Mouse (Mus musculus) neural tube, embryonic 13.5 days (tissue): ENCODE results near the gene Cnnm1. TPM values are rescaled to one million over a fixed set of nuclear protein-coding genes. Genes with fewer than 3 reads are reported as not detected.
A peak's percentile ranks its signal among the peaks of the same experiment; 100 is the strongest.

Experiments
- ATAC-seq: fragments of 200-750 bp; cut with Nextera tagmentation; 2 replicates; pipeline ENCODE4 v1.8.0; 2017; ENCODE audit warnings: low read depth, mild to moderate bottlenecking, moderate TSS enrichment, moderate library complexity
- H3K27ac ChIP-seq: fragments of 300-500 bp; sonication (generic); replicated peaks from 2 replicates; pipeline ENCODE4 v1.5.1; 2015; ENCODE audit warnings: moderate library complexity, mild to moderate bottlenecking, inconsistent platforms
- H3K27me3 ChIP-seq: fragments of 300-500 bp; sonication (generic); 2 replicates; pipeline ENCODE4 v1.6.1; 2015; ENCODE audit warnings: mild to moderate bottlenecking, inconsistent platforms
- H3K36me3 ChIP-seq: fragments of 300-500 bp; sonication (generic); 2 replicates; pipeline ENCODE4 v1.6.1; 2015; ENCODE audit warnings: mild to moderate bottlenecking, inconsistent platforms
- H3K4me1 ChIP-seq: fragments of 300-500 bp; sonication (generic); replicated peaks from 2 replicates; pipeline ENCODE4 v1.6.1; 2015; ENCODE audit warnings: inconsistent platforms
- H3K4me2 ChIP-seq: fragments of 300-500 bp; sonication (generic); 2 replicates; pipeline ENCODE4 v1.6.1; 2015; ENCODE audit warnings: inconsistent platforms, mild to moderate bottlenecking, moderate library complexity
- H3K4me3 ChIP-seq: fragments of 300-500 bp; sonication (generic); 2 replicates; pipeline ENCODE4 v1.5.1; 2015; ENCODE audit warnings: mild to moderate bottlenecking, inconsistent platforms
- H3K9ac ChIP-seq: fragments of 300-500 bp; sonication (generic); 2 replicates; pipeline ENCODE4 v1.6.1; 2015; ENCODE audit warnings: moderate library complexity, mild to moderate bottlenecking, inconsistent platforms
- H3K9me3 ChIP-seq: fragments of 300-500 bp; sonication (generic); 2 replicates; pipeline ENCODE4 v1.6.1; 2016; ENCODE audit warnings: inconsistent platforms
- WGBS: fragments of 180-500 bp; shearing (Covaris S2); methylation state at CpG from one replicate; pipeline ENCODE4 v1.1.7; 2015; 5-methylcytosine and 5-hydroxymethylcytosine counted together
- polyA plus RNA-seq: library from polyadenylated mRNA; unstranded; fragments of >200 nt; fragmentation: Nextera tagmentation; extraction: Ambion mirVana; gene quantifications from 2 replicates; pipeline ENCODE4 v1.2.1, GENCODE M21; 2015

Gene Cnnm1
- polyA plus RNA-seq, 1 experiment from 2014 or later, result 1.3 TPM

GRCm38 (mm10) chr19:43442906-43443305, 2.7 kb downstream of the Cnnm1 start:
- peaks cover 7% of the 10 kb centered on the region; the same call in 1 of the 2 replicates for H3K9me3 ChIP-seq
- H3K4me2 ChIP-seq, result peak overlapping the region; percentile 95; the same call in 1 of the 2 replicates
- 87% methylated on average over 5 of the region's 5 CpGs for WGBS
- H3K36me3 ChIP-seq, result no peaks in the 10 kb centered on the region
- no peak overlapping the region for H3K9ac ChIP-seq
- no peak overlapping the region for H3K27ac ChIP-seq
- peaks cover 58% of the 10 kb centered on the region for H3K27me3 ChIP-seq
- H3K4me1 ChIP-seq, result peaks cover 16% of the 10 kb centered on the region
- no peak for ATAC-seq
- no peak overlapping the region for H3K4me3 ChIP-seq

GRCm38 (mm10) chr19:43444636-43445205, 4.5 kb downstream of the Cnnm1 start:
- Histone ChIP-seq H3K9ac (no peak overlapping the region), H3K9me3 (peaks cover 7% of the 10 kb centered on the region; the same call in 1 of the 2 replicates), H3K27me3 (peaks cover 43% of the 10 kb centered on the region), H3K36me3 (no peaks in the 10 kb centered on the region), H3K4me1 (peaks cover 16% of the 10 kb centered on the region), H3K4me3 (no peak overlapping the region), H3K27ac (no peak overlapping the region), H3K4me2 (no peak overlapping the region)
- ATAC-seq, result no peak
- WGBS, result 82% methylated on average over 6 of the region's 6 CpGs

DNA sequence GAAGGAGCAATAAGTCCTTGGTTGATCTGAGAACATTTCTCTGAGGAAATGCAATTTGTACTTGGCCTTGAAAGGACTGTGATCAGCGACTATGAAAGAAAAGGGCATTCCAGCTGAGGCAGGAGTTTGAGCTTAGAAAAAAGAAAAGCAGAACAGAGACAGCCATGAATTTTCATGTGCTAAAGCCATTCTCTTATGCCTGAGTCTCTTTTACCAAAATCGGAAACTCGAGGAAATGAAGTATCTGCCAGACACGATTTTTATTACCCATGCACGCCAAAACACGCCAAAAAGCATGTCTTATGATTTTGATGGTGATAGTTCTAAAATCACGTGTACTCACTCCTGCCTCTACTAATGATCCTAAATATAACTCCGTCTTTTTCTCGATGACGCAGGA, 11.3 kb downstream of the Cnnm1 start:
- no peaks in the 10 kb centered on the region for H3K36me3 ChIP-seq
- no peak overlapping the region for H3K4me2 ChIP-seq
- H3K9me3 ChIP-seq, result no peaks in the 10 kb centered on the region
- ATAC-seq, result no peak
- no peaks in the 10 kb centered on the region for H3K27me3 ChIP-seq
- 85% methylated on average over 10 of the region's 10 CpGs for WGBS
- no peak overlapping the region for H3K27ac ChIP-seq
- no peak overlapping the region for H3K9ac ChIP-seq
- no peaks in the 10 kb centered on the region for H3K4me1 ChIP-seq
- H3K4me3 ChIP-seq, result no peak overlapping the region

DNA sequence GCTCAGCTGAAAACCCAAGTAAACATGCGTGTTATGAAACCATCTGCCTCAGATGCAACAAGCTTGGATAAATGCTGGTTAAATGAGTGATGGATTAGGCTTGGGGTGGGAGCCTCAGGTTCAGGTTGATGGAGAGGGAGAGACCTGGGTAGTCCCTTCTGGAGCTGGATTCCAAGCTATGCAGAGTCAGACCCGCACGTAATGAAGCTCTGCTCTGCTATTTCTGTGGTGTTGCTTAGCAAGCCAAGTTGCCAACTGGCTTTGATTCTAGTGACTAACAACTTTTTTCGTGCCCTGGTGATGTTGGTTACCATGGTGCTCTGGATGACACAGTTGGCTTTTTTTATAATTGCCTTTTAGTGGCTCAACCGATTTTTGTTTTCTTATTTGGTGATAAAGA, 11.9 kb downstream of the Cnnm1 start:
- no peak for ATAC-seq
- no peaks in the 10 kb centered on the region for H3K4me1 ChIP-seq
- no peak overlapping the region for H3K4me3 ChIP-seq
- no peak overlapping the region for H3K9ac ChIP-seq
- no peaks in the 10 kb centered on the region for H3K9me3 ChIP-seq
- H3K4me2 ChIP-seq, result no peak overlapping the region
- no peaks in the 10 kb centered on the region for H3K36me3 ChIP-seq
- H3K27ac ChIP-seq, result no peak overlapping the region
- 87% methylated on average over 5 of the region's 5 CpGs for WGBS
- no peaks in the 10 kb centered on the region for H3K27me3 ChIP-seq

GRCm38 (mm10) chr19:43453025-43453424, 12.8 kb downstream of the Cnnm1 start:
- Histone ChIP-seq H3K27me3 (no peaks in the 10 kb centered on the region; the same call in 1 of the 2 replicates), H3K9ac (no peak overlapping the region), H3K4me1 (no peaks in the 10 kb centered on the region), H3K4me3 (no peak overlapping the region), H3K27ac (no peak overlapping the region), H3K36me3 (no peaks in the 10 kb centered on the region), H3K4me2 (no peak overlapping the region), H3K9me3 (no peaks in the 10 kb centered on the region)
- WGBS, result 88% methylated on average over 4 of the region's 4 CpGs
- no peak for ATAC-seq

DNA sequence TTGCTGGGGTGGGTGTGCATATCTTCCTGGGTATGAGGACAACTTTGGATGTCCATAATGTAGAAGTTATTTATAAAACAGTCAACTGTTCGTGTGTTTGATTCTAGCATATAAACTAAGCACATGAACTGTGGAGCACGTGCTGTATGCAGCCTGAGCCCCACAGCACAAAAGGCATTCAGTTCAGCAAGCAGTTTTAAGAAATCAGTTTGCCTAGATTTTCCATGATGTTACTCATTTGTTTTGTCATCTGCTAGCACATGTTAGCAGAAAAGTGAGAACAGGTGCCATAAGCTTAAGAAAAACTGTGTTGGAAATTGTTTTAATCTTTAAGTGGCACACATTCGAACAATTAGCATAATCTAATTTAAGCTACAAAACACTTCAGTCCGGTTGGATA, 19.7 kb downstream of the Cnnm1 start:
- H3K4me1 ChIP-seq, result no peaks in the 10 kb centered on the region
- no peak overlapping the region for H3K9ac ChIP-seq
- H3K4me3 ChIP-seq, result no peak overlapping the region
- H3K36me3 ChIP-seq, result no peaks in the 10 kb centered on the region
- 76% methylated on average over 4 of the region's 4 CpGs for WGBS
- H3K27ac ChIP-seq, result no peak overlapping the region
- H3K9me3 ChIP-seq, result peaks cover 3% of the 10 kb centered on the region; the same call in 1 of the 2 replicates
- H3K4me2 ChIP-seq, result no peak overlapping the region
- no peaks in the 10 kb centered on the region; the same call in 1 of the 2 replicates for H3K27me3 ChIP-seq
- no peak for ATAC-seq

GRCm38 (mm10) chr19:43460481-43460880, 20.2 kb downstream of the Cnnm1 start:
- H3K4me3 ChIP-seq, result no peak overlapping the region
- no peaks in the 10 kb centered on the region for H3K36me3 ChIP-seq
- 90% methylated on average over 12 of the region's 12 CpGs for WGBS
- peaks cover 3% of the 10 kb centered on the region; the same call in 1 of the 2 replicates for H3K9me3 ChIP-seq
- H3K4me1 ChIP-seq, result no peaks in the 10 kb centered on the region
- H3K9ac ChIP-seq, result no peak overlapping the region
- ATAC-seq, result no peak
- H3K27me3 ChIP-seq, result no peaks in the 10 kb centered on the region; the same call in 1 of the 2 replicates
- no peak overlapping the region for H3K27ac ChIP-seq
- no peak overlapping the region for H3K4me2 ChIP-seq

GRCm38 (mm10) chr19:43462141-43462540, 21.9 kb downstream of the Cnnm1 start:
- no peaks in the 10 kb centered on the region for H3K36me3 ChIP-seq
- ATAC-seq, result no peak
- WGBS, result 91% methylated on average over 3 of the region's 3 CpGs

GRCm38 (mm10) chr19:43463546-43464293, 23.5 kb downstream of the Cnnm1 start:
- no peaks in the 10 kb centered on the region for H3K4me1 ChIP-seq
- H3K9me3 ChIP-seq, result peaks cover 3% of the 10 kb centered on the region; the same call in 1 of the 2 replicates
- no peak overlapping the region for H3K4me3 ChIP-seq
- H3K9ac ChIP-seq, result no peak overlapping the region
- no peak for ATAC-seq
- no peak overlapping the region for H3K27ac ChIP-seq
- no peaks in the 10 kb centered on the region for H3K27me3 ChIP-seq
- 89% methylated on average over 7 of the region's 7 CpGs for WGBS
- H3K4me2 ChIP-seq, result no peak overlapping the region
- no peaks in the 10 kb centered on the region for H3K36me3 ChIP-seq

More at GRCm38 (mm10) chr19:43462141-43462540, 21.9 kb downstream of the Cnnm1 start:
- Histone ChIP-seq H3K4me2 (no peak overlapping the region), H3K27ac (no peak overlapping the region), H3K4me3 (no peak overlapping the region), H3K9ac (no peak overlapping the region), H3K9me3 (peaks cover 3% of the 10 kb centered on the region; the same call in 1 of the 2 replicates), H3K27me3 (no peaks in the 10 kb centered on the region; the same call in 1 of the 2 replicates), H3K4me1 (no peaks in the 10 kb centered on the region)

- no peak overlapping the region for H3K9ac ChIP-seq
- H3K4me1 ChIP-seq, result no peaks in the 10 kb centered on the region
- no peaks in the 10 kb centered on the region for H3K27me3 ChIP-seq
- no peaks in the 10 kb centered on the region for H3K36me3 ChIP-seq
- no peak overlapping the region for H3K4me2 ChIP-seq
- peaks cover 3% of the 10 kb centered on the region; the same call in 1 of the 2 replicates for H3K9me3 ChIP-seq
- no peak overlapping the region for H3K4me3 ChIP-seq
- 79% methylated on average over 3 of the region's 3 CpGs for WGBS
- no peak for ATAC-seq
- H3K27ac ChIP-seq, result no peak overlapping the region
Observed at GRCm38 (mm10) chr19:43464294-43464687, 24.1 kb downstream of the Cnnm1 start.

- Histone ChIP-seq H3K27me3 (no peaks in the 10 kb centered on the region), H3K9ac (no peak overlapping the region), H3K4me1 (no peaks in the 10 kb centered on the region), H3K27ac (no peak overlapping the region), H3K4me3 (no peak overlapping the region), H3K36me3 (no peaks in the 10 kb centered on the region; the same call in 1 of the 2 replicates), H3K9me3 (peaks cover 3% of the 10 kb centered on the region; the same call in 1 of the 2 replicates), H3K4me2 (no peak overlapping the region)
- ATAC-seq, result no peak
- 90% methylated on average over 11 of the region's 11 CpGs for WGBS
Observed at GRCm38 (mm10) chr19:43465076-43465475, 24.8 kb downstream of the Cnnm1 start.

- no peak for ATAC-seq
- 89% methylated on average over 14 of the region's 14 CpGs for WGBS
- Histone ChIP-seq H3K9ac (no peak overlapping the region), H3K9me3 (peaks cover 3% of the 10 kb centered on the region; the same call in 1 of the 2 replicates), H3K4me3 (no peak overlapping the region), H3K27me3 (no peaks in the 10 kb centered on the region), H3K27ac (no peak overlapping the region), H3K4me2 (no peak overlapping the region), H3K36me3 (no peaks in the 10 kb centered on the region; the same call in 1 of the 2 replicates), H3K4me1 (no peaks in the 10 kb centered on the region)
Observed at GRCm38 (mm10) chr19:43465601-43466255, 25.5 kb downstream of the Cnnm1 start.
